Mouse (Mus musculus): ENCODE results near the gene Rfxank. TPM values are rescaled to one million over a fixed set of nuclear protein-coding genes. Genes with fewer than 3 reads are reported as not detected.

Gene Rfxank
- total RNA-seq, 2 experiments from 2014 or later = 4.8 to 11.6 TPM

DNA sequence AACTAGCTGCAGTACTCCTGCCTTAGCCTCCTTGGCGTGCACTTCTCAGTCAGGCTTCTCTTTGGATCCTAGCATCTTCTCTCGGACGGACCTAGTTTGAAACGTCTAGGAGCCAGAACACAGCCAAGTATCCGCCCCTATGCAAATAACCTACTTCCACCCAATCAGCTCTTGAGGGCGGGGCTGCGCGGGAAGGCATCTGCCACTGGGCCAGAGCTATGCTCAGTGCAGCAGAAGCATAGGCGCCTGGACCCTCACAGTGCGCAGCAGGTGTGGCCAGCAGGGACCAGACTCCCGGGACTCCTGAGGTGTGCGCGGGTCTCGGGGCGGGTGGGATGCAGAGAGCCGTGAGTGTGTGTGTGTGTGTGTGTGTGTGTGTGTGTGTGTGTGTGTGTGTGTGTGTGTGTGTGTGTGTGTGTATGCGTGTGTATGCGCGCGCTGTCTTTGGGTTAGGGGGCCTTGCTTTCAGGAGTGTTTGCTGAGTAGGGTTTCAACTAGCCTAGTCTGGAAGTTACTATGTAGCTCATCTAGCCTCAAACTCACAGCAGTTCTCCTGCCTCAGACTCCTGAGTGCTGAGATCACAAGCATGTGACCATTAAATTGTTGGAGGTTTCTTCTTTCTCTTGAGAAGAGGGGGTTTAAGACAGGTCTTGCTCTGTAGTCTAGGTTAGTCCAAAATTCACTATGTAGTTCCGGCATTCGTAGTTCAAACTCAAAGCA, 13.7 kb upstream of the Rfxank start:
- peak; percentile 98 for ATAC-seq (replicated peaks; ENCODE audit: poor library complexity, severe bottlenecking)

DNA sequence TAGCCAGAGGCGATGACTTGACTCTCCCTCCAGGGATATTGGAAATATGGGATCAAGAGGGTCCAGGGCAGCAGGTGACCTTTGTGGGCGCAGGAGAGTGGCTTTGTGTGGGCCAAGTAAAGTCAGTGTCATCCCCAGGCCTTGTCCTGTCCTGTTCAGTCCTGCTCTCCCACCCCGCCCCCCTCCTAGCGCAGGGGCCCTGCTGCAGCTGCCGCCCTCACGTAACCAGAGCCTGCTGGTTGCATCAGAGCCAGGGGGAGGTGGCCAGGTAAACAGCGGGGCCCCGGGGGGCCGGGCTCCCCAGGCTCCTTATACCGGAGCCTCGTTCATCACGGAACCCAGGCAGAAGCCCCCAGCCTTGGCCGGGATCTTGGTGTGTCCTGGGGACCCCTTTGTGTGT, 11.2 kb upstream of the Rfxank start:
- ATAC-seq (replicated peaks; ENCODE audit: poor library complexity, severe bottlenecking) = no peak

DNA sequence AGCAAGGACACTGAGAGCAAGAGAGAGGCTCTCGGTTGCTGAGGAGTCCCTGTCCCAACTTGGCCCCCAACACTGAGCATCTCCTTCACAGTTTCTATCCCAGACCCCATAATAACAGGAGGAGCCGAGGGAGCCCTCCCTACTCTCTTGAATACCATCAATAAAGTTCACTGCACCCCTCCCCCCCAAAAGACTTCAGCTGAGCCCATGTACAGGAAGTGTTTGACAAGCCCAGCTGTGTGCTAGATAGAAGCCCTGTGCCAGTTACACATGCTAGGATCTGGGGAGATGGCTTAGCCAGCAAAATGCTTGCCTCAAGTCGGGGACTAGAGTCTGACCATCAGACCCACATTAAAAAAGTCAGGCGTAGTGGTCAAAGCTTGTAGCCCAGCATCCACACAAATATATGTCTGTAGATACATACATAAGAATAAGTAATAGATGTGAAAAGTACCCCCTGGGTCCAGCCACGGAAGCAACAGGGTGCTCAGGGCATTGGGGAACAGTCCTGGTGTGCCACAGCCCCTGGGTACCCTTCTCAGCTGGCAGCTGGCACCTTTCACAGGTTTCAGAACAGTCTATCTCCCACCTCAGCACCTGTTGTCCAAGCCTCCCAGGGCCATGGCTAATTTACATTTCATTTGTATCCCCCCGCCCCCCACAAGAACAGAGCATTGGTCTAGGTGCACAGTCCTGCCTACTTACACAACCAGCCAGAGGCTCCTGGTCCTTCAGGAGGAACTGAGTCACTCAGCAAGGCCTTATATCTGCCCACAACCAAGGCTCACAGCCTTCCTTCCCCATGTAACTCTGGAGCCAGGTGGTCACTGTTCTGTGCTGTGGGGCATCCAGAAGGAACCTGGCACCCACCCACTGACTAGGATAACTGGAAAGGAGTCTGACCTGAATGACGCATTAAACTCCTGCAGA, 9.0 kb upstream of the Rfxank start:
- ATAC-seq (replicated peaks; ENCODE audit: poor library complexity, severe bottlenecking) = peak; percentile 21; the same call in 1 of the 2 replicates

DNA sequence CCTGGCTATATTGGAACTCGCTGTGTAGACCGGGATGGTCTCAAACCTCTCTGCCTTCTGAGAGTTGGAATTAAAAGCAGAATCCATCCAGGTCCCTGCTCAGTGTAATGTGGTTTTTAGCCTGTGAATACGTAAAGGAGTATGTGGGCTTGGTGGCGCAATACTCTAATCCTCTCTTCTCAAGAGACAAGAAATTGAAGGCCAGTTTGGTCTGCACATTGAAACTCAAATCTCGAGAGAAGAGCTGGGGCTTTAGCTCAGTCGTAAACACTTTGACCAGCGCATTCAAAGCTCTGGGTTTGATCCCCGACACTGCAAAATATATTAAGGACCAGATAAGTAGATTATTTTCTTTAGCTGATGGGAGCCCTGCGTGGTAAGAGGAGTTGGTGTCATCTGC, 1.0 kb upstream of the Rfxank start:
- ATAC-seq (replicated peaks; ENCODE audit: poor library complexity, severe bottlenecking) = peak; percentile 40

DNA sequence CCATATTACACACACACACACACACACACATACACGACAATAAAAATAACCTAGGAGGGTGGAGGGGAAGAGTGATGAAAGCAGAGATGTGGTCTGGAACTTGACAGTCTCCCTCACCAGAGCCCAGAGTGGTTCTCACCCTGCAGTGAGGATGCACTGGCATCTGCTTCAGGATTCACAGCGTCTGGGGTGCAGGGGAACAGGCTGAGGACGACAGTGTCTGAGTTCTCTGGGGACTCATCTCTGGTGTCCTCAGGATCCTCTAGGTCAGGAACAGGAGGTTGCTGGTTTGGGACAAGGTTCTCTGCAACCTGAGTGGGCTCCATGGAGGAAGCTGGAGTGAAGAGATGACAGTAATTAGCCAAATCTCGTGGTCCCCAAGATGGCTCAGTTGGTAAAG, 1.1 kb downstream of the Rfxank start:
- no peak for ATAC-seq (replicated peaks; ENCODE audit: poor library complexity, severe bottlenecking)

DNA sequence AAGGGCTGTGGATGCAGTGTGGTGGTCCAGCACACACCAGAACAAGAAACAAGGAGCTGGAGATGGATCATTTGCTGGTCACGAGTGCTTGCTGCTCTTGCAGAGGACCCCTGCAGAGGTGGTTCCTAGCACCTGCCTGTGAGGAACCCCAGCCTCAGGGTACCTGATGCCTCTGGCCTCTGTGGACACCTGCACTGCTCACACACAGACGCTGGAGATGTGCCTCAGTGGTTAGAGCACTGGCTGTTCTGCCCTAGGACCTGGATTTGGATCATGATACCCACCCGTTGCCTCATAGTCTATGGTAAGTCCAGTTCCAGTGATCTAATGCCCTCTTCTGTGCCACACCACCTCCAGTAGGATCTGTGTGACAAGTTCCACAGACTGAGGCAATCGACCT, 2.4 kb downstream of the Rfxank start:
- ATAC-seq (replicated peaks; ENCODE audit: poor library complexity, severe bottlenecking) = no peak

DNA sequence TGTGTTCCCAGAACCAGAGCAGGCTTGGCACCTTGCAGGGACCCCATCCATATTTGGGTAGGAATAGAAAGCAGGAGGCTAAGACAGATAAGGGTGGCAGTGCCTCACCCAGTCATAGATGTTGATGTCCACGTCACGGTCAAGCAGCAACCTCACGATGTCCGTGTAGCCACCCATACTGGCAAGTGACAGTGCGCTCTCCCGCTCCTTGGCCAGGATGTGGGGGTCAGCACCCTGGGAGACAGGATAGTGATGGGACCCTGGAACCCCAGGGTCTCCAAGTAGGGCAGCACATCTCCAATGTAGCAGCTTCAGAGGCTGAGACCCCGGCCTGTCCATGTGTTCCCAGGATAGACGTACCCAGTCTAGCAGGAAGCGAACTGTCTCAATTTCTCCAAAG, 4.0 kb downstream of the Rfxank start:
- ATAC-seq (replicated peaks; ENCODE audit: poor library complexity, severe bottlenecking) = no peak

DNA sequence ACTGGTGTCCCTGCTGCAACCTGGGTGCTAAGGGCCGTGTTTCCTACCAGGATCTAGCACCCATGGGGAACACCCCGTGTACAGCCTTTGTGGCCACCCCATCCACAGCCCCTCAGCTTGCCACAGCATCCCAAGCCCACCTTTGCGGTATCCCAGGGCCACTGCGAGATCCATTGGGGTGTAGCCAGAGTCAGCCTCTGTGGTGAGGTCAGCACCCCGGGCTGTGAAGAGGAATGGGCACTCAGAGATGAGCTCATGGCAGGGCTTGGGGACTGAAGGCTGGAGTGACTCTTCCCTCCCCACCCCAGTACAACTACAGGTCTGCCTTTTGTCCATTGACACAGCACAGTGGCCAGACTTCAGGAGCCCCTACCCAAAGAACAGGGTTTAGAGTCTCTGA, 4.9 kb downstream of the Rfxank start:
- no peak for ATAC-seq (replicated peaks; ENCODE audit: poor library complexity, severe bottlenecking)

DNA sequence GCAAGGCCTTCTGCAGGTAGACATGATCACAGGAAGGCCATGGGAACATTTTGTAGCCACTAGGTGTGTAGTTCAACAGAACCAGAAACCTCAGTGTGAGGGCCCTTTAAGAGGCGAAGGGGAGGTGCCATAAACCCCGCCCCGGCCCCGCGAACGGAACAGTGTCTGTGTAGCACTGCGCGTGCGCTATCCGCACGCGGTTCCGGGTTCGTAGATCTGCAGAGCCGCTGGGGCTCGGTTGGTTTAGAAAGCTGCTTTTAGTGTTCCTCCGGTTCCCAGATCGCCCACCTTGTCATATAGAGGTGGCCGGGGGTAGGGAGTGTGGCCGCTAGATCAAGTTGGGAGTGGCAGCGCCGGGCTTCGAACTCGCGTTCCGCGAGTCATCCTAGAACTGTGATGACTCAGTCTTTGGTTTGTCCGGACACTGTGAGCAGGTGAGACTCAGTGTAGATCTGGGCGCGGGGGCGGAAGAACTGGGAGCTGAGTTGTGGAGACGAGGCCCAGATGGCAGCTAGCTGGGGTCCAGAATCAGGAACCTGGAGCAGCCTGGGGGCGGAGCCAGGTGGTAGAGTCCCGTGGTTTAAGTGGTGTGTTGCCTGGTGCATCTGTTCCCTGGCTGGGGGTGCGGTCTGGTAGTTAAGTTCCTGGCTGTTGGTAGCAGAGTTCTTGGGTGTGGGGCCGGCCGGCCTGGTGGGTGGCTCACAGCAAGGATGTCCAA, 7.6 kb downstream of the Rfxank start, which contains the start of gene Nr2c2ap:
Gene Nr2c2ap (plus strand): TSS at position 168 of the 718 bp plus-strand sequence.
- ATAC-seq (replicated peaks; ENCODE audit: poor library complexity, severe bottlenecking) = peak; percentile 93

DNA sequence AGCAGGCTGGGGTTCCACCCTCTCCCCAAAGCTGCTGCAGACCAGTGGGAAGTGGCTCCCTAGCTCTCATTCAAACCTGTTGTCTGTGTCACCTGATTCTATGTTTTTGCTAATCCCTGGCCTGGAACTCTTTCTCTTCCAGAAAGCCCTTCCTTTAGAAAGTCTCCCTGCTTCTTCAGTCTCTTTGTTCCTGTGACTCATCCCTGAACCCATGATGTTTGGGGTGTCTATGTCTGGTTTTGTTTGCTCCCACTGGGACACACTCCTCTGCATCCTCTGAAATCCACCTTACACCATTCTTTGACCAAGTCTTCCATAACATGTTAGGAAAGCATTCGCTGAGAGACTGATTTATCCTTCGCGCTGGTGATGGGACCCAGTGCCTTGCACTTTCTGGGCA, 8.9 kb downstream of the Rfxank start:
- no peak for ATAC-seq (replicated peaks; ENCODE audit: poor library complexity, severe bottlenecking)

DNA sequence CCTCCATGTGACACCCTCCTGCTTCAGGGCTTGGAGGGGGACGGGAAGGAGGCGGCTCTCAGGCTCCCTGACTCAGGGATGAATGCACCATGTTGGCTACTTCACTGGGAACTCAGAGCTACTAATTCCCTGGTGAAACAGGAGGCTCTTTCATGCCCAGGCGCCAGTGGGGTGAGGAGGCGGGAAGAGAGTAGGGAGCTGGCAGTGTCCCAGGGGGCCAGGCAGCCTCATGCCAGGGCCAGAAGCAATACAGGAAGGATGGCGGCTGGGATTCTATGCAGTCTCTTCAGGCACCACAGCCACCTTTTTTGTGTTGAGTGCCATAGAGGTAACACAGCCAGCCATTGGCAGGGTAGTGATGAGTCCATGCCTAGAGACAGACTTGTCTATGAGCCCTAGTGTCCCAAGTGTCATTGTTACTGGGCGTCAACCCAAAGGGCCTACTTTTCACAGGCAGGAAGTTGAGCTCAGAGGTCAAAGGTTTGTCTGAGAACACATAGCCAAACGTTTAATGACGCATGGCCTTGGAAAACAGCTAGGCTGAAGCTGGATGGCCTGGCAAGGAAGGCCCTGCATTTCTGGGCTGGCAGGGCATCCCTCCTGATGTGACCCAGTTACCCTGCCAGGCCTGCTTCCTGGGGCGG, 9.5 kb downstream of the Rfxank start:
- no peak for ATAC-seq (replicated peaks; ENCODE audit: poor library complexity, severe bottlenecking)

DNA sequence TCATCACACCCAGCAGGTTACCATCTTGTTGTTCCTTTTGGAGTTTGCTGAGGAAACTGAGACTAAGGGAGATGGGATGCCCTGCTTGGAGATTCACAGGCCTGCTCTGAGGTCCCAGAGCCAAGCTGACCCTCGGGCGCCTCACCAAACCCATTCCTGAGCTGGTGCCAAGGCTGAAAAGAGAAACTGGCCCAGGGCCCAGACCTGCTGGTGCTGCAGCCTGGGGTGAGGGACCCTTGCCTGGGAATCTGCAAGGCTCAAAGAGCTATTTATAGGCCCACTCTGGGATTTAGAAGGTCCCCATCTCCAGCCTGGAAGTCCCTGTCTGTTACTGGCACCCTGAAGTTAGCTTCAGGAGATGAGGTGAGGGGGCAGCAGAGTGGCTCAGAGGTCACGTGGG, 10.5 kb downstream of the Rfxank start:
- ATAC-seq (replicated peaks; ENCODE audit: poor library complexity, severe bottlenecking) = no peak

DNA sequence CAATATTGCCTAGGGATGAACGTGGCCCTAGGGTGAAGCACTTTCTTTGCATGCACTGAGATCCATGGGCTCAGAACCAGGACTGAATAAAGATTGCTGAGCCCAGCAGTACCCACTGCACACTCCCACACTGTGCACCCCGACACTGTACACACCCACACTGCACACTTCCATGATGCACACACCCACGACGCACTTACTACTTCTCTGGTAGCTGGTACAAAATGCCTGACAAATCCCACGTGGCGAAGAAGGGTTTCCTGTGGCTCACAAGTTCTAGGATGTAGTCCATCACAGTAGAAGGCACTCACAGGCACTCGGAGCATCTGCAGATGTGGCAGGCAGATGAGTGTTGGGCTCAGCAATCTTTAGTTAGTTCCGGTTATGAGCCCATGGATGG, 14.0 kb downstream of the Rfxank start:
- ATAC-seq (replicated peaks; ENCODE audit: poor library complexity, severe bottlenecking) = no peak

DNA sequence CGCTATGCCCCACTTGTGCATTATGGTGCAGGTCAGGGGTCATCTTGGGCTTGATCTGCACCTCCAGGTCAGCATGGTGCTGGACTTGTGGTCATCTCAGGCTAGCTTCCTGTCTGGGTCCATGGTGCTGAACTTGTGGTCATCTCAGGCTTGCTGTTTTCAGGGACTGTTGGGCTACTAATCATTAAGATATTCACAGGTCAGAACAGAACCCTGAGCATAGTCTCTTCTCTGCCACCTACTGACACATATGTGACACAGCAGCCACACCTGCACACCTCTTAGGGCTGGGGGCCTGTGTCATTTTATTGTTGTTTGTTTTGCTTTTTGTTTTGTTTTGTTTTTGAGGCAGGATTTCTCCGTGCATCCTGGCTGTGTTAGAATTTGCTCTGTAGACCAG, 16.1 kb downstream of the Rfxank start:
- 0 out of 2 replicates have a peak, but pooled peaks have one; percentile 41 for ATAC-seq (replicated peaks; ENCODE audit: poor library complexity, severe bottlenecking)

DNA sequence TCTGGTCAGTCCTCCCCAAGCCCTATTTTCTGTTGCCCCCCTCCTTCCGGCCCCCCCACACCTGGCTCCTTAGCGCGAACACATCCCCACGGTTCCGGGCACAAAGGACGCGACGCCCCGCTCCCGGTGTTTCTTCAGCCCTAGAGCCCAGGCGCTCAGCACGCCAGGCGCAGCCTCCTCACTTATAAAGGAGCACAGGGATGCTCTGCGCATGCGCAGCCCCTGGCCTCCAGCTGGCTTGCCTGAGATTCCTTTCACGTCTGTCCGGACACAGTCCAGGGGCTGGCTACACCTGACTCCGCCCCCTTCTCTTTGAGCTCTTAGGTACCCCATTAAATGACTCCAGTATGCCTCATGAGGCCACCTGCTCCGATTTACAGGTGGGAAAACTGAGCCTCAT, 18.3 kb downstream of the Rfxank start, which contains the start of gene Ncan:
Gene Ncan (minus strand): TSS at position 207 of the 400 bp plus-strand sequence.
- no peak; the same call in 1 of the 2 replicates for ATAC-seq (replicated peaks; ENCODE audit: poor library complexity, severe bottlenecking)

DNA sequence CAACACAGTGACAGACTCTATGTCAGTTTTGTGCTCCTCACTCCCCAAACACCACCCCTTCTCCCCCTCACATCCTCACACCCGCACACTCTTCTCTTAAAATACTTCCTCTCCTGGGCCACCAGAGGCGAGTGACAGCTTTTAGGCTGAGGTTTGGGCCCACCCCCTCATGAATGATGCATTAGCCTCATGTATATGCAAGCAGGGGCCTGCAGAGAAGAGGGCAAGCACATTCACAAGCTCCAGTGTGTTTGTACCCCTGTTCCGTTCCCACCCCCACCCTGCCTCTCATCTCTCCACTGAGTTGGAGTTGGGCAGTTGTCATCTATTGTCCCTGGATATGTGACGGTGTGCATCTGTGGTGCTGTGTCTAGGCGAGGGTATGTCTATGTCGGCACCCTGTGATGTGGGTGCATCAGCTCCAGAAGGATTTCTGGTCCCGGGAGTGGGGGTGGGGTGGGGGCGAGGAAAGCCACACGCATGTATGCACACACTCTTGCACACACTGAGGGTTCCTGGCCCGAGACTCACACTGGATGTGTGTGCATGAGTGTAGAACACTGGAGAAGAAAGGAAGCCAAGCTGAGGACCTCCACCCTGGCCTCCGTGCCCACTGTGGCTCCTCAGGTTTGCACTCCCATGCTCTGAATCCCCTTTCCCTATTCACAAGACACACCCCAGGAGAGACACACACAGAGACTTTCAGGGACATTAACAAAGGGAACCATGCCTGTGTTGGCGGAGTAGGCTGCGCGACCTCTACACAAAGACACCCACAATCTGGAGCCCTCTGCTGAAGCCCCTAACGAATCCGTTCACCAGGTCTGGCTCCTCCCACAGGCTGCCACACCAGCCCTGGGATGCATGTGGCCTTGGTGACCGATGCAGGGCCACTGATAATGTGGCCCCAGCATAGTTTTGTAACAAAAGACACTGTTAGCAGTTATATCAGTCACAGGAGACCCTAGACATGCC, 19.9 kb downstream of the Rfxank start:
- ATAC-seq (replicated peaks; ENCODE audit: poor library complexity, severe bottlenecking) = no peak

DNA sequence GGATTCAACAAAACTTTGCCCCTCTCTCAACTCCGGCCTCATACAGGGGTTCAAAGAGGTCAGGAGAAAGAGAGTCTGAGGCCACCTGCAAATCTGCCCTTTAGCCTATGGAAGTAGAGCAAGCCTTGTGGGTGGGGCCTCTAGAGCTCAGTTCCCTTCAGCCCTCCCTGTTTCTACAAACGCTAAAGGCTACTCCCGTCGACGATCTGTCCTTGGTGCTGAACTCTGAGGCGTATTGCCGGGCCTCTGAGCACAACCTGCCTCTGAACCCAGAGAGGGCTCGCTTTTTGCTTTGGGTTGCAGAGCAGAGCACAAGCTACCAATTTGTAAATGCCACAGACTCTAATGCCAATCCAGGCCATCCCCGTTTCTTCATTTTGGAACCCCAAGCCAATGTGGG, 21.3 kb downstream of the Rfxank start:
- peak; percentile 66 for ATAC-seq (replicated peaks; ENCODE audit: poor library complexity, severe bottlenecking)

DNA sequence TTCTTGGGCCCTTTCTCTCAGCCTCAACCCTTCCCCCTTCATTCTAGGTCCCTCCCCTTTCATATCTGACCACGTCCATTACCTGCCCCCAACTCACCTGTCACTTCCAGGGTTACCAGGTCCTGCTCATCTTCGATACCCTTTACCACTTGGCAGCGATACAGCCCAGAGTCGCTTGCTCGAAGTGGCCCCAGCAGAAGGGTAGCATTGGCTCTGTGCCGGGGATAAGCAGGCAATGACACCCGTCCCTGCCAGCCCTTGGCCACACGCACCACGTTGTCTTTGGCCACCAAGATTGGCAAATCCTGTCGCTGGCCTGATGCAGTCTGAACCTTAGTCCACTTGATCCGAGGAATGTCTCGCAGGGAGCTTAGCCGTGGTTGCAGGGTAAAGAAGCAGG, 24.1 kb downstream of the Rfxank start:
- ATAC-seq (replicated peaks; ENCODE audit: poor library complexity, severe bottlenecking) = no peak

DNA sequence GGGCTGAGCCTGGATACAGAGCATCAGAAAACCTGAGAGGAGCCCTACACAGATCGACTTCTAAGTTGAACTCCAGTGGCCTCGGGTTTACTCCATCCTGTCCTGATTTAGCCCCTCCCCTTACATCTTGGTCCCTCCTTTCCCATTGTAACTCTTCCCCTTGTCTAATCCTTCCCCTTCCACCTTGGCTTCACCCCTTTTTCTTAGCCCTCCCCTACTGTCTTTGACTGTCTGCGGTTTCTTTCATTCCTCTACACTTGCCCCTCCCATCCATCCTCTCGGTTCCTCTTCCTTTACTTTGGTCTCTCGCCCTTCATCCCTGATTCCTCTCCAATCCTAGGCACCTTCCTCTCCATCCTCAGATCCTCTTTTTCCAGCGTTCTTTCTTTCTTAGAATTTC, 24.5 kb downstream of the Rfxank start:
- peak; percentile 75 for ATAC-seq (replicated peaks; ENCODE audit: poor library complexity, severe bottlenecking)

All from granulocyte monocyte progenitor cell, adult 5-6 weeks (primary cell).